Mouse (Mus musculus): ENCODE results near the gene Rpl26. TPM values are rescaled to one million over a fixed set of nuclear protein-coding genes. Genes with fewer than 3 reads are reported as not detected.

Gene Rpl26
- polyA plus RNA-seq, 1 experiment from 2014 or later = 508 TPM

GRCm38 (mm10) chr11:68884368-68884767 lies 17.0 kb upstream of the Rpl26 start:
- no peaks in the 10 kb centered on the region for H3K27me3 ChIP-seq (ENCODE audit: control insufficient read depth, insufficient read depth, low read depth, low read length)
- H3K4me1 ChIP-seq (ENCODE audit: control insufficient read depth, insufficient read depth, low read length) = no peaks in the 10 kb centered on the region
- no peak overlapping the region for H3K4me3 ChIP-seq (ENCODE audit: low read depth, low read length)
- ATAC-seq = no peak
- no peak overlapping the region for H3K9ac ChIP-seq (ENCODE audit: low read depth, low read length)
- WGBS = 84% methylated on average over 5 of the region's 5 CpGs
- H3K27ac ChIP-seq (ENCODE audit: low read length) = no peak overlapping the region
- no peak overlapping the region for H3K4me2 ChIP-seq (ENCODE audit: low read length)
- H3K36me3 ChIP-seq (ENCODE audit: control insufficient read depth, insufficient read depth, low read length) = no peaks in the 10 kb centered on the region
- H3K9me3 ChIP-seq (replicated peaks; ENCODE audit: control insufficient read depth, low read length, poor library complexity, severe bottlenecking) = no peaks in the 10 kb centered on the region

GRCm38 (mm10) chr11:68886091-68886490 lies 15.3 kb upstream of the Rpl26 start:
- H3K4me2 ChIP-seq (ENCODE audit: low read length) = no peak overlapping the region
- WGBS = 84% methylated on average over 5 of the region's 5 CpGs
- no peaks in the 10 kb centered on the region for H3K4me1 ChIP-seq (ENCODE audit: control insufficient read depth, insufficient read depth, low read length)
- no peaks in the 10 kb centered on the region for H3K36me3 ChIP-seq (ENCODE audit: control insufficient read depth, insufficient read depth, low read length)
- H3K9ac ChIP-seq (ENCODE audit: low read depth, low read length) = no peak overlapping the region
- no peak overlapping the region for H3K27ac ChIP-seq (ENCODE audit: low read length)
- no peak overlapping the region for H3K4me3 ChIP-seq (ENCODE audit: low read depth, low read length)
- H3K27me3 ChIP-seq (ENCODE audit: control insufficient read depth, insufficient read depth, low read depth, low read length) = no peaks in the 10 kb centered on the region
- no peak for ATAC-seq
- H3K9me3 ChIP-seq (replicated peaks; ENCODE audit: control insufficient read depth, low read length, poor library complexity, severe bottlenecking) = no peaks in the 10 kb centered on the region

GRCm38 (mm10) chr11:68888253-68888652 lies 13.1 kb upstream of the Rpl26 start, which contains the start of gene Rnf222:
Gene Rnf222, plus strand, starts transcription at chr11:68888553.
- Histone ChIP-seq H3K9ac (ENCODE audit: low read depth, low read length) (no peak within 1 kb of the TSS), H3K27ac (ENCODE audit: low read length) (no peak within 1 kb of the TSS), H3K4me2 (ENCODE audit: low read length) (no peak within 1 kb of the TSS), H3K27me3 (ENCODE audit: control insufficient read depth, insufficient read depth, low read depth, low read length) (no peaks in the 10 kb centered on the region), H3K9me3 (replicated peaks; ENCODE audit: control insufficient read depth, low read length, poor library complexity, severe bottlenecking) (no peaks in the 10 kb centered on the region), H3K36me3 (ENCODE audit: control insufficient read depth, insufficient read depth, low read length) (no peaks in the 10 kb centered on the region), H3K4me1 (ENCODE audit: control insufficient read depth, insufficient read depth, low read length) (no peaks in the 10 kb centered on the region), H3K4me3 (ENCODE audit: low read depth, low read length) (no peak within 1 kb of the TSS)
- ATAC-seq = no peak
- WGBS = 46% methylated on average over 6 of the region's 6 CpGs

- H3K9me3 ChIP-seq (replicated peaks; ENCODE audit: control insufficient read depth, low read length, poor library complexity, severe bottlenecking) = no peaks in the 10 kb centered on the region
- 83% methylated on average over 2 of the region's 2 CpGs for WGBS
- H3K27me3 ChIP-seq (ENCODE audit: control insufficient read depth, insufficient read depth, low read depth, low read length) = no peaks in the 10 kb centered on the region
- no peak overlapping the region for H3K4me2 ChIP-seq (ENCODE audit: low read length)
- no peaks in the 10 kb centered on the region for H3K4me1 ChIP-seq (ENCODE audit: control insufficient read depth, insufficient read depth, low read length)
- no peak overlapping the region for H3K9ac ChIP-seq (ENCODE audit: low read depth, low read length)
- H3K27ac ChIP-seq (ENCODE audit: low read length) = no peak overlapping the region
- no peak overlapping the region for H3K4me3 ChIP-seq (ENCODE audit: low read depth, low read length)
- no peak for ATAC-seq
- no peaks in the 10 kb centered on the region for H3K36me3 ChIP-seq (ENCODE audit: control insufficient read depth, insufficient read depth, low read length)
Measured at GRCm38 (mm10) chr11:68888653-68889052, 12.7 kb upstream of the Rpl26 start.

- Histone ChIP-seq H3K4me2 (ENCODE audit: low read length) (no peak overlapping the region), H3K27ac (ENCODE audit: low read length) (no peak overlapping the region), H3K9ac (ENCODE audit: low read depth, low read length) (no peak overlapping the region), H3K4me1 (ENCODE audit: control insufficient read depth, insufficient read depth, low read length) (no peaks in the 10 kb centered on the region), H3K36me3 (ENCODE audit: control insufficient read depth, insufficient read depth, low read length) (no peaks in the 10 kb centered on the region), H3K27me3 (ENCODE audit: control insufficient read depth, insufficient read depth, low read depth, low read length) (no peaks in the 10 kb centered on the region), H3K9me3 (replicated peaks; ENCODE audit: control insufficient read depth, low read length, poor library complexity, severe bottlenecking) (no peaks in the 10 kb centered on the region), H3K4me3 (ENCODE audit: low read depth, low read length) (no peak overlapping the region)
- 52% methylated on average over 2 of the region's 2 CpGs for WGBS
- ATAC-seq = no peak
Measured at GRCm38 (mm10) chr11:68890625-68891024, 10.8 kb upstream of the Rpl26 start.

- Histone ChIP-seq H3K4me2 (ENCODE audit: low read length) (no peak overlapping the region), H3K4me1 (ENCODE audit: control insufficient read depth, insufficient read depth, low read length) (no peaks in the 10 kb centered on the region), H3K27me3 (ENCODE audit: control insufficient read depth, insufficient read depth, low read depth, low read length) (no peaks in the 10 kb centered on the region), H3K27ac (ENCODE audit: low read length) (no peak overlapping the region), H3K9me3 (replicated peaks; ENCODE audit: control insufficient read depth, low read length, poor library complexity, severe bottlenecking) (no peaks in the 10 kb centered on the region), H3K9ac (ENCODE audit: low read depth, low read length) (no peak overlapping the region), H3K4me3 (ENCODE audit: low read depth, low read length) (no peak overlapping the region), H3K36me3 (ENCODE audit: control insufficient read depth, insufficient read depth, low read length) (no peaks in the 10 kb centered on the region)
- WGBS = 88% methylated on average over 5 of the region's 5 CpGs
- ATAC-seq = no peak
Measured at GRCm38 (mm10) chr11:68891823-68892222, 9.6 kb upstream of the Rpl26 start.

- no peaks in the 10 kb centered on the region for H3K27me3 ChIP-seq (ENCODE audit: control insufficient read depth, insufficient read depth, low read depth, low read length)
- no peak overlapping the region for H3K9ac ChIP-seq (ENCODE audit: low read depth, low read length)
- no peaks in the 10 kb centered on the region for H3K4me1 ChIP-seq (ENCODE audit: control insufficient read depth, insufficient read depth, low read length)
- ATAC-seq = no peak
- H3K4me2 ChIP-seq (ENCODE audit: low read length) = no peak overlapping the region
- no peak overlapping the region for H3K27ac ChIP-seq (ENCODE audit: low read length)
- no peaks in the 10 kb centered on the region for H3K36me3 ChIP-seq (ENCODE audit: control insufficient read depth, insufficient read depth, low read length)
- H3K4me3 ChIP-seq (ENCODE audit: low read depth, low read length) = no peak overlapping the region
- 83% methylated on average over 15 of the region's 15 CpGs for WGBS
- no peaks in the 10 kb centered on the region for H3K9me3 ChIP-seq (replicated peaks; ENCODE audit: control insufficient read depth, low read length, poor library complexity, severe bottlenecking)
Measured at GRCm38 (mm10) chr11:68892233-68892832, 9.1 kb upstream of the Rpl26 start.

GRCm38 (mm10) chr11:68893911-68894464 lies 7.4 kb upstream of the Rpl26 start:
- no peak overlapping the region for H3K4me3 ChIP-seq (ENCODE audit: low read depth, low read length)
- no peak for ATAC-seq
- no peak overlapping the region for H3K4me2 ChIP-seq (ENCODE audit: low read length)
- H3K36me3 ChIP-seq (ENCODE audit: control insufficient read depth, insufficient read depth, low read length) = no peaks in the 10 kb centered on the region
- no peaks in the 10 kb centered on the region for H3K4me1 ChIP-seq (ENCODE audit: control insufficient read depth, insufficient read depth, low read length)
- WGBS = 73% methylated on average over 12 of the region's 12 CpGs
- no peaks in the 10 kb centered on the region for H3K9me3 ChIP-seq (replicated peaks; ENCODE audit: control insufficient read depth, low read length, poor library complexity, severe bottlenecking)
- H3K27ac ChIP-seq (ENCODE audit: low read length) = no peak overlapping the region
- H3K27me3 ChIP-seq (ENCODE audit: control insufficient read depth, insufficient read depth, low read depth, low read length) = no peaks in the 10 kb centered on the region
- no peak overlapping the region for H3K9ac ChIP-seq (ENCODE audit: low read depth, low read length)

- no peaks in the 10 kb centered on the region for H3K4me1 ChIP-seq (ENCODE audit: control insufficient read depth, insufficient read depth, low read length)
- H3K4me2 ChIP-seq (ENCODE audit: low read length) = no peak overlapping the region
- no peaks in the 10 kb centered on the region for H3K27me3 ChIP-seq (ENCODE audit: control insufficient read depth, insufficient read depth, low read depth, low read length)
- no peak for ATAC-seq
- H3K27ac ChIP-seq (ENCODE audit: low read length) = no peak overlapping the region
- no peak overlapping the region for H3K4me3 ChIP-seq (ENCODE audit: low read depth, low read length)
- WGBS = 95% methylated on average over 5 of the region's 5 CpGs
- H3K36me3 ChIP-seq (ENCODE audit: control insufficient read depth, insufficient read depth, low read length) = no peaks in the 10 kb centered on the region
- H3K9ac ChIP-seq (ENCODE audit: low read depth, low read length) = no peak overlapping the region
- no peaks in the 10 kb centered on the region for H3K9me3 ChIP-seq (replicated peaks; ENCODE audit: control insufficient read depth, low read length, poor library complexity, severe bottlenecking)
Measured at GRCm38 (mm10) chr11:68896247-68896646, 5.1 kb upstream of the Rpl26 start.
